Mouse (Mus musculus) layer of hippocampus, adult 8-10 months (tissue): Measurements from ENCODE around the gene Mdh2. TPM values are rescaled to one million over a fixed set of nuclear protein-coding genes. Genes with fewer than 3 reads are reported as not detected.

Experiments used
- DNase-seq, 2 experiments: peaks; one replicate each; pipeline ENCODE4 v3.0.0; 2022; ENCODE audit warnings: low spot score in 2 of 2
- microRNA-seq, 2 experiments: library from miRNA; unstranded; fragments of <30 nt; microRNA quantifications; one replicate each; pipeline ENCODE4 v1.2.0; 2022
- total RNA-seq, 4 experiments: library from RNA; stranded (reverse); gene quantifications; 2 replicates each; pipeline ENCODE4 v1.2.4; 2022

Gene Mdh2
- total RNA-seq, 4 experiments from 2014 or later: 392 to 413 (median 402) TPM

GRCm38 (mm10) chr5:135834769-135835491 lies 56.6 kb downstream of the Mdh2 start:
- peak; percentile 59 to 68 for DNase-seq

DNA sequence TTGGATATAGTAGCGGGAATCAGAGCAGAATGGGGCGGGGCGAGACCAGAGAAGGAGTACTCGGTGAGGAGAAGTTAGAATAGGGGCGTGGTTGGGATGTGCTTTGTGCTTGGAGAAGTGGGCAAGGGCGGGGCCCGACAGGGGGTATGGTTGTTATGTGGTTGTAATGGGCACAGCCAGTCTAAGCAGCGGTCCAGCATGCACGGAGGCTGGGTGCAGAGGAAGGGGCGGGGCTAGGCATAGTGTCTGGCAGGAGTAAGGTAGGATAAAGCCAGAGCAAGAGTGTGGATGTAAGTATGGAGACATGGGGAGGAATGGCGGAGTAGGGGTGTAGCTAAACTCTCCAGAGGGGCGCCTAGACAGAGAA lies 57.2 kb downstream of the Mdh2 start:
- no peak for DNase-seq

- no peak for DNase-seq
Observed at GRCm38 (mm10) chr5:135835981-135836380, 57.7 kb downstream of the Mdh2 start.

Small RNA genes lying within 50 kb of the gene (microRNA-seq; reads per million reads assigned to microRNA genes)
- gene Gm23268: 0 reads per million in 2 experiments
- gene Mir7034: 0 to 0.96 reads per million in 2 experiments

Other genes with a start within 250 kb of the Mdh2 start
- gene Hip1, start 233.4 kb upstream of the Mdh2 start, total RNA-seq: 10 to 100 TPM; 34.4 to 48.8 (median 44.9) TPM
- not detected for gene Ccl26, start 214.9 kb upstream of the Mdh2 start, total RNA-seq
- under 1 TPM in 1 of 4 experiments, not detected in 3; 0.61 TPM for gene Ccl24, start 205.4 kb upstream of the Mdh2 start, total RNA-seq
- gene Rhbdd2, start 145.9 kb upstream of the Mdh2 start, total RNA-seq: 10 to 100 TPM; 80.8 to 90.5 (median 88.2) TPM
- 100 to 1,000 TPM in 3 of 4 experiments, 10 to 100 TPM in 1; 93.4 to 111 (median 107) TPM for gene Por, start 108.4 kb upstream of the Mdh2 start, total RNA-seq
- gene Tmem120a, start 34.0 kb upstream of the Mdh2 start, total RNA-seq: 10 to 100 TPM; 15.7 to 20.4 (median 17.3) TPM
- gene Styxl1, start 95 bp upstream of the Mdh2 start, total RNA-seq: under 1 TPM in 2 of 4 experiments, not detected in 2; 0.73 to 0.85 TPM
- gene Srrm3, start 28.4 kb downstream of the Mdh2 start, total RNA-seq: 10 to 100 TPM; 59.8 to 90.9 (median 72.0) TPM
- gene Hspb1, start 109.4 kb downstream of the Mdh2 start, total RNA-seq: 10 to 100 TPM; 17.8 to 30.2 (median 23.0) TPM
- 1,000 to 10,000 TPM; 1,040 to 1,170 (median 1,116) TPM for gene Ywhag, start 156.1 kb downstream of the Mdh2 start, total RNA-seq
- gene Ssc4d, start 196.1 kb downstream of the Mdh2 start, total RNA-seq: 1 to 10 TPM in 2 of 4 experiments, under 1 TPM in 2; 0.76 to 1.7 (median 0.99) TPM
- not detected for gene Zp3, start 201.6 kb downstream of the Mdh2 start, total RNA-seq
- 10 to 100 TPM in 2 of 4 experiments, 1 to 10 TPM in 2; 8.3 to 11.1 (median 9.8) TPM for gene Dtx2, start 216.3 kb downstream of the Mdh2 start, total RNA-seq